Mouse (Mus musculus): ENCODE data around the gene Carm1. TPM values are rescaled to one million over a fixed set of nuclear protein-coding genes. Genes with fewer than 3 reads are reported as not detected.

Carm1 gene
- polyA plus RNA-seq, 1 experiment from 2014 or later = 29.9 TPM

DNA sequence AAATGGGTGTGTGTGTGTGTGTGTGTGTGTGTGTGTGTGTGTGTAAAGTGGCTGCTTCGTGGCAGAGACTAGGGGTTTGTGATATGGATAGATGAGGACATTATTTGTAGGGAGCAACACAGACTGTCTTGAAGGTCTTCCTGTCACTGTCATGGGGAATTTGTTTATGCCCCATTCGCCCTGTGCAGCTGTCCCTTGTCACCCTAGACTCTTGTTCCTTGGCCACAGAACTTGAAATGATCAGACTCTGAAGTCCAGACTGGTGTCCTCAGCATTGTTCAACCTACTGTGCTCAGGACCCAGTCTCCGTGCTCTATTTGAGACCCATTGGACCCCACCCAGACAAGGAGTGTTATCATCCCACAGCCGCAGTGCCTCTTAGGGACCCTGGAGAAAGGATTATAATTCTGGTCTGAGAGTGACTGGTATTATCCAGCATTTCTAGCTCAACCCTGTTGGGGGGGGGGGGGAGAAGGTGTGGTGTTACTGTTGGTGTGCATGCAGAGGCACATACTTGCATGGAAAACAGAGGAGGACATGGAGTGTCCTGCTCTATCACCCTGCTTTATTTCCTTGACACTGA, 18.4 kb downstream of the Carm1 start:
- 82% methylated on average over 4 of the region's 4 CpGs for WGBS
- no peak overlapping the region for H3K4me2 ChIP-seq
- ATAC-seq (ENCODE audit: low FRiP score) = no peak
- H3K36me3 ChIP-seq = peaks cover 25% of the 10 kb centered on the region
- H3K9ac ChIP-seq = no peak overlapping the region
- H3K27ac ChIP-seq = no peak overlapping the region
- no peaks in the 10 kb centered on the region; the same call in 1 of the 2 replicates for H3K4me1 ChIP-seq (replicated peaks)
- H3K4me3 ChIP-seq = no peak overlapping the region
- H3K9me3 ChIP-seq = no peaks in the 10 kb centered on the region
- H3K27me3 ChIP-seq = no peaks in the 10 kb centered on the region

DNA sequence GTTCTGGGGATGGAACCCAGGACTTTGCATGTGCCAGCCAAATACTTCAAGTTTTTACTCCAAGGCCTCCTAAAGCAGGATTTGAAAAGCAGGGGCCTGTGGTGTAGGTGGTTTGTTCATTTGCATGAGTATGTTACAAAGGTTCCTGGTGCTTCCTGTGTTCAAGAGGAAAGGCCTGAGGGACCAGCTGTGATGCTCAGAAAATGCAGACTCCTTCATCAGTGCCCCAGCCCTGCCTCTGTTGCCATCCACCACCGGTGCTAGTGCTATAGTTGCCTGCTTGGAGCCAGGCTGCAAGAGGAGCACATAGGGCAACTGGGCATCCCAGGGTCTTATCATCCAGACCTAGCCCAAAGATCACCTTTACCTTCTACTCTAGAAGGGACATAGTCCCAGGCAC, 19.8 kb downstream of the Carm1 start:
- ATAC-seq (ENCODE audit: low FRiP score) = no peak
- H3K9me3 ChIP-seq = no peaks in the 10 kb centered on the region
- no peak overlapping the region for H3K27ac ChIP-seq

GRCm38 (mm10) chr9:21567051-21567450, 20.4 kb downstream of the Carm1 start:
- H3K9ac ChIP-seq = no peak overlapping the region
- H3K4me2 ChIP-seq = no peak overlapping the region
- WGBS = 94% methylated on average over 2 of the region's 2 CpGs

More for the DNA sequence above, 19.8 kb downstream of the Carm1 start:
- H3K36me3 ChIP-seq = peaks cover 30% of the 10 kb centered on the region
- H3K4me3 ChIP-seq = no peak overlapping the region
- no peak overlapping the region for H3K9ac ChIP-seq
- no peaks in the 10 kb centered on the region; the same call in 1 of the 2 replicates for H3K4me1 ChIP-seq (replicated peaks)
- no peaks in the 10 kb centered on the region for H3K27me3 ChIP-seq
- 82% methylated on average over 1 of the region's 1 CpGs for WGBS
- H3K4me2 ChIP-seq = no peak overlapping the region

DNA sequence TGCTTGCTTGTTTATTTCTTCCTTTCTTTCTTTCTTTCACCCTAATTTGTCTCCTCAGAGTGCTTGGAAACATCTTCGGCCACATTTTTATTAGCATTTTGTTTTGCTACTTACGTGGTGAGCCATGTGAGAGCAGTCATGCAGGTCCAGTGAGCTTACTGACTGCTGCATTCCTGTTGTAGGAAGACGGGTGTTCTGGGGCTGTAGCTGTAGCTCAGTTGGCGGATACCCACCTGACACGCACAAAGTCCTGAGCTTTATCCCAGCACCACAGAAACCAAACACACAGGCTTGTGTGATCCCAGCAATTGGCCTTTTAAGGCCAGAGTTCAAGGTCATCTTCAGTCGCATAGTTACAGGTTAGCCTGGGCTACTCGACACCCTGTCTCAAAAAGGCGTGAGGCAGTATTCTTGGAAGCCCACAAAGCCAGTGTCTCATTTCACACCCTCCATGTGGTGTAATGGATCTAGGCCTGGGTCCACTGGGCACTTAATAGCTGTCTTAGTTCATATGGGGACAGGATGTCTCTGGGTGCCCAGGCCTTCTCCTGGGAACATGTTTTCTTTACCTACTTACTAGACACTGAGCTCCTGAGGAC, 22.1 kb downstream of the Carm1 start:
- ATAC-seq (ENCODE audit: low FRiP score) = no peak
- Histone ChIP-seq H3K9ac (no peak overlapping the region), H3K9me3 (no peaks in the 10 kb centered on the region), H3K4me3 (no peak overlapping the region), H3K36me3 (peaks cover 44% of the 10 kb centered on the region), H3K27ac (0 out of 2 replicates have a peak overlapping the region, but pooled peaks have one; percentile 13), H3K4me2 (no peak overlapping the region), H3K4me1 (replicated peaks) (no peaks in the 10 kb centered on the region; the same call in 1 of the 2 replicates), H3K27me3 (no peaks in the 10 kb centered on the region)
- WGBS = 89% methylated on average over 8 of the region's 8 CpGs

More at GRCm38 (mm10) chr9:21567051-21567450, 20.4 kb downstream of the Carm1 start:
- no peaks in the 10 kb centered on the region for H3K27me3 ChIP-seq
- H3K4me1 ChIP-seq (replicated peaks) = no peaks in the 10 kb centered on the region; the same call in 1 of the 2 replicates
- ATAC-seq (ENCODE audit: low FRiP score) = no peak
- H3K4me3 ChIP-seq = no peak overlapping the region
- no peaks in the 10 kb centered on the region for H3K9me3 ChIP-seq
- peaks cover 32% of the 10 kb centered on the region for H3K36me3 ChIP-seq
- no peak overlapping the region for H3K27ac ChIP-seq

DNA sequence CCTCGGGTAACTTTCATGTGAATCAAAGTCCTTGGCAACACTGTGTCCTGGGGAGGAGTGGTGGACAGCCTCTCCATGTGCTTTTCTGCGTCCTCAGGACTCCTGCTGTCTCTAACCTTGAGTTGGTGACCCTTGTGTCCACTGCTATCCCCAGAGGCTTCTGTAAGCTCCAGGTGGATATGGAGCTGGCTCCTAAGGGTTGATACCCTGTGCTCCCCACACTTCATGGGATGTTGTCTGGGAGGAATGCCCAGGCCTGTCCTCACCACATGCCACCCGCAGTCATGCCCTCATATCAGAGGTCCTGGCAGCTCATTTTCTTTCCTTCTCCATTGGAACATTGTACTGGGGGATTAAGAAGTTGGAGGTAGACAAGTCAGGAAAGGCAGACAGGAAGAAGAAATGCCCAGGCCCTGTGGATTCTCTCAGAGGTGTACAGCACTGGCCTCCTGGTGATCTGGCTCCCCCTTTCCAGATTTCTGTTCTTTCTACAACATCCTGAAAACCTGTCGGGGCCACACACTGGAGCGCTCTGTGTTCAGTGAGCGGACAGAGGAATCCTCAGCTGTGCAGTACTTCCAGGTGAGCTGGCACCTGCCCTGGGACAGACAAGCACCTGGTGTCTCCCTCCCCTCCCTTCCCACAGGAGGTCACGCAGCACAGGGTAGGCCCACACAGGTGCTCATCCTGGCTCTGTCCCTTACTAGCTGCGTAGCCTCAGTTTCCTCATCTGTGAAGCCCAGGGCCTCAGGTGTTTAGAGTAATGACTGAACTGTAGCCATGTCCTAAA, 27.5 kb downstream of the Carm1 start:
- H3K9me3 ChIP-seq = no peaks in the 10 kb centered on the region
- H3K27me3 ChIP-seq = no peaks in the 10 kb centered on the region
- peaks cover 88% of the 10 kb centered on the region for H3K36me3 ChIP-seq
- H3K4me1 ChIP-seq (replicated peaks) = no peaks in the 10 kb centered on the region
- H3K4me2 ChIP-seq = no peak overlapping the region
- H3K27ac ChIP-seq = no peak overlapping the region
- no peak for ATAC-seq (ENCODE audit: low FRiP score)
- H3K4me3 ChIP-seq = no peak overlapping the region
- H3K9ac ChIP-seq = no peak overlapping the region
- WGBS = 96% methylated on average over 8 of the region's 8 CpGs

GRCm38 (mm10) chr9:21575253-21575652, 28.6 kb downstream of the Carm1 start:
- peaks cover 88% of the 10 kb centered on the region for H3K36me3 ChIP-seq
- ATAC-seq (ENCODE audit: low FRiP score) = no peak

DNA sequence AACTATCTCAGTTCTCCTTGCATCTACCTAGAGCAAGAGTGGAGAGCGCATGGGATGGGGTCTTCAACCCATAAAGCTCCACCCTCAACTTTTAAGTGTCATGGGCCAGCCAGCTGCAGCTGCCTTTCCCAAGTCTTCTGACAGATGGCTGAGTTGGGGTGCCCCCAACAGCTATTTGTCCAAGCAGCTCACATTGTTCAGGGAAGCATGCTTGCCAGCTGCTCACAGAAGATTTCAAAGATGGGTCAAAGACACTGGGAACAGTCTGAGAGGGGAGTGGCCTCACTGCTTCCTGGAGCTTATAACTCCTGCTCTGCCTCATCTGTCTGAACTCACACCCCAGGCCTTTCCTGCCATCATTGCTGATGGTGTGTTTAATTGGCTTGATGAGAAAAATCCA, 29.6 kb downstream of the Carm1 start:
- WGBS = 80% methylated on average over 1 of the region's 1 CpGs
- H3K36me3 ChIP-seq = peaks cover 89% of the 10 kb centered on the region
- H3K27me3 ChIP-seq = no peaks in the 10 kb centered on the region
- no peak overlapping the region for H3K9ac ChIP-seq
- no peak for ATAC-seq (ENCODE audit: low FRiP score)
- no peak overlapping the region for H3K4me2 ChIP-seq
- H3K27ac ChIP-seq = no peak overlapping the region
- no peak overlapping the region for H3K4me3 ChIP-seq
- H3K9me3 ChIP-seq = no peaks in the 10 kb centered on the region
- no peaks in the 10 kb centered on the region for H3K4me1 ChIP-seq (replicated peaks)

More at GRCm38 (mm10) chr9:21575253-21575652, 28.6 kb downstream of the Carm1 start:
- Histone ChIP-seq H3K4me3 (no peak overlapping the region), H3K27me3 (no peaks in the 10 kb centered on the region), H3K4me2 (no peak overlapping the region), H3K27ac (no peak overlapping the region), H3K9me3 (no peaks in the 10 kb centered on the region), H3K4me1 (replicated peaks) (no peaks in the 10 kb centered on the region), H3K9ac (no peak overlapping the region)
- 95% methylated on average over 10 of the region's 10 CpGs for WGBS

GRCm38 (mm10) chr9:21578226-21578625, 31.5 kb downstream of the Carm1 start:
- 67% methylated on average over 3 of the region's 3 CpGs for WGBS
- H3K4me1 ChIP-seq (replicated peaks) = no peaks in the 10 kb centered on the region
- no peak overlapping the region for H3K4me2 ChIP-seq
- H3K9ac ChIP-seq = no peak overlapping the region
- no peak overlapping the region for H3K27ac ChIP-seq
- no peak for ATAC-seq (ENCODE audit: low FRiP score)
- no peaks in the 10 kb centered on the region for H3K27me3 ChIP-seq
- peaks cover 90% of the 10 kb centered on the region for H3K36me3 ChIP-seq
- H3K9me3 ChIP-seq = no peaks in the 10 kb centered on the region
- no peak overlapping the region for H3K4me3 ChIP-seq

GRCm38 (mm10) chr9:21585401-21585800, 38.7 kb downstream of the Carm1 start:
- no peaks in the 10 kb centered on the region for H3K27me3 ChIP-seq
- no peak overlapping the region for H3K27ac ChIP-seq
- WGBS = 96% methylated on average over 1 of the region's 1 CpGs
- no peak overlapping the region for H3K9ac ChIP-seq
- H3K4me3 ChIP-seq = no peak overlapping the region
- no peaks in the 10 kb centered on the region for H3K4me1 ChIP-seq (replicated peaks)
- no peak overlapping the region for H3K4me2 ChIP-seq
- peaks cover 97% of the 10 kb centered on the region for H3K36me3 ChIP-seq
- no peaks in the 10 kb centered on the region for H3K9me3 ChIP-seq
- no peak for ATAC-seq (ENCODE audit: low FRiP score)

- H3K4me3 ChIP-seq = no peak overlapping the region
- no peak for ATAC-seq (ENCODE audit: low FRiP score)
- no peaks in the 10 kb centered on the region for H3K9me3 ChIP-seq
- H3K4me2 ChIP-seq = no peak overlapping the region
- peaks cover 16% of the 10 kb centered on the region for H3K4me1 ChIP-seq (replicated peaks)
- H3K27ac ChIP-seq = no peak overlapping the region
- 87% methylated on average over 23 of the region's 23 CpGs for WGBS
- no peaks in the 10 kb centered on the region for H3K27me3 ChIP-seq
- no peak overlapping the region for H3K9ac ChIP-seq
- H3K36me3 ChIP-seq = peaks cover 74% of the 10 kb centered on the region
Measured at GRCm38 (mm10) chr9:21587678-21588349, 41.1 kb downstream of the Carm1 start.

DNA sequence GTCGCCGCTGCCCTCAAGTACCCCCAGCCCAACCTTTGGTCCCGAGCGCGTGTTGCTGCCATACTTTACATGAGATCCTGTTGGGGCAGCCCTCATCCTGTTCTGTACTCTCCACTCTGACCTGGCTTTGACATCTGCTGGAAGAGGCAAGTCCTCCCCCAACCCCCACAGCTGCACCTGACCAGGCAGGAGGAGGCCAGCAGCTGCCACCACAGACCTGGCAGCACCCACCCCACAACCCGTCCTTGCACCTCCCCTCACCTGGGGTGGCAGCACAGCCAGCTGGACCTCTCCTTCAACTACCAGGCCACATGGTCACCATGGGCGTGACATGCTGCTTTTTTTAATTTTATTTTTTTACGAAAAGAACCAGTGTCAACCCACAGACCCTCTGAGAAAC, 41.7 kb downstream of the Carm1 start:
- H3K4me2 ChIP-seq = no peak overlapping the region
- H3K27ac ChIP-seq = no peak overlapping the region
- H3K9ac ChIP-seq = no peak overlapping the region
- no peak for ATAC-seq (ENCODE audit: low FRiP score)
- no peak overlapping the region for H3K4me3 ChIP-seq
- H3K36me3 ChIP-seq = peaks cover 68% of the 10 kb centered on the region
- WGBS = 92% methylated on average over 8 of the region's 8 CpGs
- H3K27me3 ChIP-seq = no peaks in the 10 kb centered on the region
- H3K4me1 ChIP-seq (replicated peaks) = peaks cover 17% of the 10 kb centered on the region
- no peaks in the 10 kb centered on the region for H3K9me3 ChIP-seq

DNA sequence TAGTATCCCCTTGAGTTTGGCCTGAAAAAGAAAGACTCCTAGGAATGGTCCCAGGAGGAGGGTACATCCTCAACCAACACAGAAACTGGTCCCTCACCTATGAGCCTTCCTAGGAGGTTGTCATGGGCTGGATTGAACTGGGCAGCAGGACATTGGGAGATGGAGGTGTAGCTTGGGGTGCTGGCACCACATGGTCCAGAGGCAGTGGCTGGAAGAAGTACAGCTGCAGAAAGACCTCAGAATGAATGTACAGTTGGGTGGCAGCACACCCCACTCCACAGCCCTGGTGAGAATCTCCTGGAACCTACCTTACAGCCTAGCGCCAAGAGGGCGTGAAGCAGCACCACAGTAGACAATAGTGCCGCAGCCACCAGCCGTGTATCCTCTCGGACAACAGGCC, 42.8 kb downstream of the Carm1 start:
- peaks cover 57% of the 10 kb centered on the region for H3K36me3 ChIP-seq
- H3K4me1 ChIP-seq (replicated peaks) = peaks cover 29% of the 10 kb centered on the region
- ATAC-seq (ENCODE audit: low FRiP score) = no peak

More for the DNA sequence above, 42.8 kb downstream of the Carm1 start:
- no peaks in the 10 kb centered on the region for H3K9me3 ChIP-seq
- no peak overlapping the region for H3K9ac ChIP-seq
- no peak overlapping the region for H3K4me3 ChIP-seq
- WGBS = 94% methylated on average over 5 of the region's 5 CpGs
- no peak overlapping the region for H3K4me2 ChIP-seq
- H3K27me3 ChIP-seq = no peaks in the 10 kb centered on the region
- no peak overlapping the region for H3K27ac ChIP-seq
